Mouse (Mus musculus): Measurements from ENCODE around the gene Ube2l6.

- TF ChIP-seq CTCF (conservative IDR thresholded peaks at IDR 0.05; ENCODE audit: insufficient read depth, insufficient read length, low read depth, low read length): peak; percentile 41
- TF ChIP-seq POLR2A (IDR thresholded peaks at IDR 0.05; ENCODE audit: low read depth, low read length): no peak
Measured at GRCm38 (mm10) chr2:84758542-84759127, 40.0 kb upstream of the Ube2l6 start.

Measured in kidney, adult 2 months (tissue).